Mouse (Mus musculus) embryonic facial prominence, embryonic 12.5 days (tissue): ENCODE measurements around the gene Gm45623. TPM values are rescaled to one million over a fixed set of nuclear protein-coding genes. Genes with fewer than 3 reads are reported as not detected.

Experiments used
- ATAC-seq: fragments of 200-750 bp; cut with Nextera tagmentation; 2 replicates; pipeline ENCODE4 v1.8.0; 2017; ENCODE audit not compliant: insufficient number of reproducible peaks, insufficient read depth, low FRiP score, low TSS enrichment
- H3K27ac ChIP-seq: fragments of 300-500 bp; sonication (generic); 2 replicates; pipeline ENCODE4 v1.5.1; 2016; ENCODE audit warnings: mild to moderate bottlenecking
- H3K27me3 ChIP-seq: fragments of 300-500 bp; sonication (generic); 2 replicates; pipeline ENCODE4 v1.6.1; 2016; ENCODE audit warnings: mild to moderate bottlenecking, moderate library complexity
- H3K36me3 ChIP-seq: fragments of 300-500 bp; sonication (generic); 2 replicates; pipeline ENCODE4 v1.6.1; 2016; ENCODE audit warnings: mild to moderate bottlenecking
- H3K4me1 ChIP-seq: fragments of 300-500 bp; sonication (generic); 2 replicates; pipeline ENCODE4 v1.6.1; 2016
- H3K4me2 ChIP-seq: fragments of 300-500 bp; sonication (generic); replicated peaks from 2 replicates; pipeline ENCODE4 v1.6.1; 2016; ENCODE audit warnings: mild to moderate bottlenecking, moderate library complexity
- H3K4me3 ChIP-seq: fragments of 300-500 bp; sonication (generic); 2 replicates; pipeline ENCODE4 v1.5.1; 2016; ENCODE audit warnings: mild to moderate bottlenecking
- H3K9ac ChIP-seq: fragments of 300-500 bp; sonication (generic); 2 replicates; pipeline ENCODE4 v1.6.1; 2016; ENCODE audit warnings: mild to moderate bottlenecking, moderate library complexity
- H3K9me3 ChIP-seq: fragments of 300-500 bp; sonication (generic); 2 replicates; pipeline ENCODE4 v1.6.1; 2016; ENCODE audit warnings: mild to moderate bottlenecking, moderate library complexity
- WGBS: fragments of 180-500 bp; shearing (Covaris S2); methylation state at CpG from one replicate; pipeline ENCODE4 v1.1.7; 2016; 5-methylcytosine and 5-hydroxymethylcytosine counted together
- polyA plus RNA-seq: library from polyadenylated mRNA; unstranded; fragments of >200 nt; fragmentation: Nextera tagmentation; extraction: Ambion mirVana; gene quantifications from 2 replicates; pipeline ENCODE4 v1.2.1, GENCODE M21; 2016

Gm45623 gene
- polyA plus RNA-seq, 1 experiment from 2014 or later = 0.47 TPM

DNA sequence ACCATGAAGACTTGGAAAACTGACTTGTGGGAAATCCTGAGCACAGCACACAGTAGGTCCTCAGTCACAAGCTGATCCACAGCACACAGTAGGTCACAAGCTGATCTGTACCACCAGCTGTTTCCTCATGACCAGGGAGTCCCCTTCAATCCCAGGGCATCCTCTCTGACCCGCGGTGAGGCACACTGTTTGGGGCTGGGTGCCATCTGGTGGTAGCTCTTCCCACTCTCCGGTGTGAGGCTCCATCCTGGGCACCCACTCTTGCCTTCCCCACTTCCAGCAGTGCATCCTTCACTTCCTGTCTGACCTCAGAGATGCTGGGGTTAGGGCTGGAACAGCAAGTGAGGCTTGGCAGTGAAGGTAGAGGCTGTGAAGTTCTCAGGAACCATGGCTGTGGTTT, 19.0 kb upstream of the Gm45623 start:
- 57% methylated on average over 3 of the region's 3 CpGs for WGBS
- Histone ChIP-seq H3K4me3 (no peak overlapping the region), H3K27ac (no peak overlapping the region), H3K27me3 (no peaks in the 10 kb centered on the region; the same call in 1 of the 2 replicates), H3K4me1 (peaks cover 13% of the 10 kb centered on the region; the same call in 1 of the 2 replicates), H3K36me3 (no peaks in the 10 kb centered on the region), H3K9ac (no peak overlapping the region), H3K9me3 (no peaks in the 10 kb centered on the region), H3K4me2 (no peak overlapping the region)
- no peak for ATAC-seq

DNA sequence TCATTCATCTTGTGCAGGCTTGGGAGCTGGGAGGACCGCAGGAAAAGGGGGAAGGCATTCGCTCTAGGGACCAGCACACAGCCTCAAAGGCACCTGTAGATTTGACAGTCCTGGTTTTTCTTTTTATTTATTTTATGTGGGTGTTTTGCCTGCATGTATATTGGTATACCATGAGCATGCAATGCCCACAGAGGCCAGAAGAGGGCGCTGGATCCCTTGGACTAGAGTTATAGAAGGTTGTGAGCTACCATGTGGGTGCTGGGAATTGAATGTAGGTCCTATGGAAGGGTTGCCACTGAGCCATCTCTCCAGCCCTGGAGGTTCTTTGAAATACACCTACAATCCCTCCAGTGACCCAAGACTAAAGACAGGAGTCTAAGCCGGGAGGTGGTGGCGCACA, 17.2 kb upstream of the Gm45623 start:
- no peak overlapping the region for H3K27ac ChIP-seq
- H3K9ac ChIP-seq = no peak overlapping the region
- peaks cover 19% of the 10 kb centered on the region for H3K4me1 ChIP-seq
- no peaks in the 10 kb centered on the region for H3K36me3 ChIP-seq
- H3K27me3 ChIP-seq = no peaks in the 10 kb centered on the region
- H3K4me3 ChIP-seq = no peak overlapping the region
- WGBS = 61% methylated on average over 5 of the region's 5 CpGs
- ATAC-seq = no peak
- no peak overlapping the region for H3K4me2 ChIP-seq
- no peaks in the 10 kb centered on the region for H3K9me3 ChIP-seq

DNA sequence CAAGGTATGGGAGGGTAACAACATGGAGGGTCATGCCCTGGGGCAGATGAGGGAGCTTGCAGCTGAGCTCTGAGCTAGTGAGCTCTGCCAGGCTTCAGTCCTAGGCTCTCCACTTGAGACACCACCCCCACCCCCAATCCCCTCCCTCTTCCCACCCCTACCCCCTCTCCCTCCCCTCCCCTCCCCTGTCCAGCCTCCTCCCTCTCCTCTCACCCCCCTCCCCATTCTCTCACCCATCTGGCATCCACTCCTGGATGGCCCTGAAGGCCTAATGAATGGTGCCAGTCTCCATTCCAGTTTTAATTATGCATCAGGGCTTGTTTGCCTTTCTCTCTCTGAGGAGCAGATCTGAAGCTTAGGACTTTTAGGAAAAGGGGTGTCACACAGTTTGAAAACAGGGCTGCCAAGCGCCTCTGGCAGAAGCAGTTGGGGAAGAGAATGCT, 16.5 kb upstream of the Gm45623 start:
- Histone ChIP-seq H3K9ac (no peak overlapping the region), H3K9me3 (no peaks in the 10 kb centered on the region), H3K4me2 (no peak overlapping the region), H3K27ac (no peak overlapping the region), H3K4me3 (no peak overlapping the region), H3K36me3 (no peaks in the 10 kb centered on the region), H3K4me1 (peaks cover 26% of the 10 kb centered on the region), H3K27me3 (no peaks in the 10 kb centered on the region)
- no peak for ATAC-seq
- 73% methylated on average over 1 of the region's 1 CpGs for WGBS

DNA sequence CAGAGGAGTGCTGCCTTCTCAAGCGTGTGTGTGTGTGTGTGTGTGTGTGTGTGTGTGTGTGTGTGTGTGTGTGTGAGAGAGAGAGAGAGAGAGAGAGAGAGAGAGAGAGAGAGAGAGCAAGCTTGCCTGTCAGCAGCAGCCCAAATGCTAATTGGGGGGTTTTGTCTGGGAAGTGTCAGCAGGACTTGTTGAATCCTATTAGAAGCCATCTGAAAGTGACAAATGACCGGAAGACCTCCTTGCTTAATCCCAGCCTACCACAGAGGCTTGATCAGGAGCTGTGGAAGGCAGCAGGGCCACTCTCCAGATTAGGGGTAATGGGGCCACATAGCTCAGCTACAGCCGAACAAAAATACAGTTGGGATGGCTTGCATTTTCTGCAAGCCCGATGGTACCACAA, 15.8 kb upstream of the Gm45623 start:
- H3K4me3 ChIP-seq = no peak overlapping the region
- H3K4me2 ChIP-seq = no peak overlapping the region
- H3K9ac ChIP-seq = no peak overlapping the region
- WGBS = 31% methylated on average over 4 of the region's 4 CpGs
- peaks cover 30% of the 10 kb centered on the region for H3K4me1 ChIP-seq
- H3K27me3 ChIP-seq = no peaks in the 10 kb centered on the region
- H3K36me3 ChIP-seq = no peaks in the 10 kb centered on the region
- H3K27ac ChIP-seq = no peak overlapping the region
- ATAC-seq = no peak
- H3K9me3 ChIP-seq = no peaks in the 10 kb centered on the region

DNA sequence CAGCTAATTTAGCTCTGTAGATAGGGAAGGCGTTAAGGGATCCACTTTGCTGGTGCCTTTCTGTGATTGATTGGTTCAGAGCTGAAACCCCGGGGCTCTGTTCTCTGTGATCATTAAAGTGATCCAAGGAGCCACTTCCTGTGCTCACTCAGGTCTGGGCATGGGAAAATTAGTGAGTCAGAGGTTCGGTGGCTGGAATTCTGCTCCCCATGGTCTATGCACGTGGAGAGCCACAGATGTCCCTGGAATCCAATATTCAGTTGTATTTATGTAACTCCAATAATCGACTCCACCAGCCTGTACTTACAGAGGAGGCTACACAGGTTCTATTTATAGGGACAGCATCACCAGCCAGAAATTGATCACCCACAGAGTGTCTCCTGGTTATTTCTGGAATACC, 12.6 kb upstream of the Gm45623 start:
- peaks cover 35% of the 10 kb centered on the region for H3K4me1 ChIP-seq
- no peak for ATAC-seq
- no peak overlapping the region for H3K4me2 ChIP-seq
- H3K4me3 ChIP-seq = no peak overlapping the region
- H3K9me3 ChIP-seq = no peaks in the 10 kb centered on the region
- no peaks in the 10 kb centered on the region for H3K36me3 ChIP-seq
- H3K9ac ChIP-seq = no peak overlapping the region
- 43% methylated on average over 5 of the region's 5 CpGs for WGBS
- no peaks in the 10 kb centered on the region for H3K27me3 ChIP-seq
- 0 out of 2 replicates have a peak overlapping the region, but pooled peaks have one; percentile 18 for H3K27ac ChIP-seq

DNA sequence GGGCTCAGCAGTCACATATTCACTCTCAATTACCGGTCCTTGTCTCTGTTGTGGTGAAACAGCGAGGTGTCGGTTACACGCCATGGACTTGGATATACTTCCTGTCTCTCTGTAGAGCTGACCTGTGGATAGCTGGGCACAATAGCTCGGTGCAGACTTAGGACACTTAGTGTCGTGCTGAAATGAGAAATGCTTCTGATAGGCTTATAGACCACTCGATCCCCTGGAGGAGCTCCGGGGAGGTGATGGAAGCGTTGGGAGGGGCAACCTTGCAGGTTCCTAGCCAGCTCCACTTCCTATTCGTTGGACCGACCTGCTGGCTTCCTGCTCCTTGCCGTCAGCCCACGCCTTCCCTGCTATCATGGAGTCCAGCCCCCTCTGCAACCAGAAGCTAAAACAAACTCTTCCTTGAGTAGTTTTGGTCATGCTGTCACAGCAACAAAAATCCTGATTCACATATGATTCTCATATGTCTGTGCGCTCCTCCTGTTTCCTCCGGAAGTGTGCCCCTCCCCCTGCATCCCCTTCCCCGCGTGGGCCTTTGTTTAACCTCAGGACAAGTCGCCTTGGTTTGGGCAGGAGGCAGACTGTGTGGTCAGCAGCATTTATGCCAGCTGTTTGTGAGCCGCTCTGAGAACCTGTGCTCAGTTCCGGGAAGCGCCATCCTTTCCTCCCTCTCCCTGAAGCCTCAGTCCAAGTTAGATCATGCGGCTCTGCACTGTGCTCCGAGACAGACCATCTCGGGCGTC, 11.8 kb upstream of the Gm45623 start:
- Histone ChIP-seq H3K27ac (peak overlapping the region; percentile 18; the same call in 1 of the 2 replicates), H3K4me1 (peaks cover 35% of the 10 kb centered on the region), H3K4me2 (peak overlapping the region; percentile 35), H3K36me3 (no peaks in the 10 kb centered on the region), H3K27me3 (no peaks in the 10 kb centered on the region; the same call in 1 of the 2 replicates), H3K9ac (no peak overlapping the region), H3K9me3 (no peaks in the 10 kb centered on the region), H3K4me3 (no peak overlapping the region)
- WGBS = 42% methylated on average over 25 of the region's 25 CpGs
- no peak for ATAC-seq

DNA sequence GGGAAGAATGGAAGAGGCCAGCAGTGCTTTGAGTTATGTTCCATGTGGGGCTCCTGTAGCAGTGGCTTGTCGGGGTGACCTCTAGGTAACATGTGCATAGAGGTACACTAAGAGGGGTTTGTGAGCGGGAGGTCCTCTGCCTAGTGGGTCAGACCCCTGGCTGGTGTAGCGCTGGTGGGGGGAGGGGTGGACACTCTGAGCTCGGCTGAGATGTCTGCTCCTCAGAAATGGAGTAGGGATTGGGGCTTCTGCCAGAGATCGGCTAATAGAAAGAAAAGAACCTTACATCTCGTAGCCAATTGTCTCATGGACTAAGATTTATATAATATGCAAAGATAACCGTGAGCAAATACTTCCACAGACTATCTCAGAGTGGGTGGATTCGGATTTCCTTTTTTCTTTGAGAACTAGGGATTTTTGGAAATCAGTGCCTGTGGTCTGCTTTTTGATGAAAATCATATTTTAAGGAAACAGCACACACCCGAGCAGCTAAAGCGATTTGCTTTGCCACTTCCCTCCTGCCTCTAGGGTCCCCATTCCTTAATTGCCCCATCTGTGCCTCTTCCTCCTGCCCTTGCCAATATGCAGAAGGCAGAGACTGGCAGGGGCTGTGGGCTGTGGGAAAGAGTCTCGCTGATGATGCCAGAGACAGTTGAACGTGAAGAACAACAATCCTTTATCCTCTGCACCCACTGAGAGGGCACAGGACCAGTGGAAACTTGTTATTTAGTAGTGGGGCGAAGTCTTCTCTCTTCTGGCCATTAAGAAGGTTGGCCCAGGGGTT, 9.0 kb upstream of the Gm45623 start:
- Histone ChIP-seq H3K9me3 (no peaks in the 10 kb centered on the region), H3K27ac (no peak overlapping the region), H3K4me2 (no peak overlapping the region), H3K4me3 (no peak overlapping the region), H3K9ac (no peak overlapping the region), H3K36me3 (no peaks in the 10 kb centered on the region), H3K27me3 (no peaks in the 10 kb centered on the region; the same call in 1 of the 2 replicates), H3K4me1 (peaks cover 28% of the 10 kb centered on the region)
- WGBS = 38% methylated on average over 13 of the region's 13 CpGs
- no peak for ATAC-seq

DNA sequence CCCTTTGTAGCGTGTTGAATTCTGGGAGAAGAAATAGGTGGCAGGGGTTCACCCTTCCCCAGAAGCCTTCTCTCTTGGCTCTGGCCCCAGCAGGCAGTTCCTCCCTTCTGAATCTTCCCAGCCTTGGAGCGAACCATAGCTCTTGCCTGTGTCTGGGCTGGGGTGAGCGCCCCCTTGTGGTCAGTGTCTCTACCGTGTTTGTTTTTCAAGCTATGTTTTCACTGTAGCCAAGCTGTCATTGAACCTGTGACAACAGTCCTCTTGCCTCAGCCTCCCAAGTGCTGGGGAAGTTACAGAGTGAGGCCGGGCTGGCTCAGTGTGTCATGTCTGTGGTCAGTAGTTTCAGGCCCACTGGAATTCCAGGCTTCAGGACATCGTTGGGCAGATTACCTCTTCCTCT, 4.9 kb upstream of the Gm45623 start:
- no peaks in the 10 kb centered on the region for H3K36me3 ChIP-seq
- peaks cover 21% of the 10 kb centered on the region for H3K4me1 ChIP-seq
- H3K9me3 ChIP-seq = no peaks in the 10 kb centered on the region
- H3K27ac ChIP-seq = no peak overlapping the region
- ATAC-seq = no peak
- H3K27me3 ChIP-seq = peaks cover 24% of the 10 kb centered on the region
- WGBS = 30% methylated on average over 6 of the region's 6 CpGs
- no peak overlapping the region for H3K9ac ChIP-seq
- H3K4me2 ChIP-seq = no peak overlapping the region
- no peak overlapping the region for H3K4me3 ChIP-seq

DNA sequence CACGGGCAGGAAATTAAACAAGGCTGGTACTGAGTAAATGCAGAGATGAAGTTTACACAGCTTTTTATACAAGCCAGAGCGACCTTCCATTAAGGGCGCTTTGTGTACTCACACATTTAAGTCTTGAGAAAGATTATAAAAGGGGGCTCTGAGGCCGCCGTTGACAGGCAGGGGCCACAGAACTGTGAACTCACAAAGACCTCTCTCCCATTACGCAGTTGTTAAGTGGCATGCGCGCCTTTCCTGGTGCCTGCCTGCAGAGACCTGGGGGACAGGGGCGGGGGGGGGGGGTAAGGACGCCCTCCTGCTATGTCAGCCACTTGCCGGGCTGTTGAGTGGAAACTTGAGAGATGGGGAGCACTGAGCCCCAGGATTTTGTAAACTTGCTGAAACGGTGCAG, 3.6 kb upstream of the Gm45623 start:
- no peak for ATAC-seq
- H3K27ac ChIP-seq = no peak overlapping the region
- WGBS = 53% methylated on average over 12 of the region's 12 CpGs

DNA sequence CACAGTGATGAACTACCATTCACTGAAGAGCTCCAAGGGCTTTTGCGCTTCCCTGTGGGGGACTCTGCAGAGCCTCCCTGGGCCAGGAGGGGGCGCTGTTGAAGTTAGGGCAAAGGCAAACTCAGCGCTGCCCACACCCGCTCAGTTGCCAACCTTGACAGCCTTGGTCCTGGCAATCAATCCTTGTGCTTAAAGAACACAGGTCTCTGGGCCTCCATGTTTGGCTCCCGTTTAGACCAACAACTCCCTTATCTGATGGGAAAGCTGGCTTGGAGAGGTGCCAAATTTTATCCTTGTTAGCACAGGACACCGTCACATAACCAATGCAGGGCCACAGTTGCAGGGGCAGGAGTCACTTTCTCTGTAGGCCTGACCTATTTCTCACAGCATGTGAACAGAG, 2.2 kb upstream of the Gm45623 start:
- Histone ChIP-seq H3K9me3 (no peaks in the 10 kb centered on the region), H3K9ac (no peak overlapping the region), H3K27me3 (peaks cover 50% of the 10 kb centered on the region), H3K4me3 (no peak overlapping the region), H3K4me1 (peaks cover 30% of the 10 kb centered on the region), H3K27ac (no peak overlapping the region), H3K36me3 (no peaks in the 10 kb centered on the region), H3K4me2 (no peak overlapping the region)
- 59% methylated on average over 6 of the region's 6 CpGs for WGBS
- no peak for ATAC-seq

More for the DNA sequence above, 3.6 kb upstream of the Gm45623 start:
- peaks cover 37% of the 10 kb centered on the region for H3K27me3 ChIP-seq
- no peak overlapping the region for H3K4me3 ChIP-seq
- 0 out of 2 replicates have a peak overlapping the region, but pooled peaks have one; percentile 7 for H3K4me2 ChIP-seq
- peaks cover 24% of the 10 kb centered on the region for H3K4me1 ChIP-seq
- H3K36me3 ChIP-seq = no peaks in the 10 kb centered on the region
- H3K9me3 ChIP-seq = no peaks in the 10 kb centered on the region
- no peak overlapping the region for H3K9ac ChIP-seq

DNA sequence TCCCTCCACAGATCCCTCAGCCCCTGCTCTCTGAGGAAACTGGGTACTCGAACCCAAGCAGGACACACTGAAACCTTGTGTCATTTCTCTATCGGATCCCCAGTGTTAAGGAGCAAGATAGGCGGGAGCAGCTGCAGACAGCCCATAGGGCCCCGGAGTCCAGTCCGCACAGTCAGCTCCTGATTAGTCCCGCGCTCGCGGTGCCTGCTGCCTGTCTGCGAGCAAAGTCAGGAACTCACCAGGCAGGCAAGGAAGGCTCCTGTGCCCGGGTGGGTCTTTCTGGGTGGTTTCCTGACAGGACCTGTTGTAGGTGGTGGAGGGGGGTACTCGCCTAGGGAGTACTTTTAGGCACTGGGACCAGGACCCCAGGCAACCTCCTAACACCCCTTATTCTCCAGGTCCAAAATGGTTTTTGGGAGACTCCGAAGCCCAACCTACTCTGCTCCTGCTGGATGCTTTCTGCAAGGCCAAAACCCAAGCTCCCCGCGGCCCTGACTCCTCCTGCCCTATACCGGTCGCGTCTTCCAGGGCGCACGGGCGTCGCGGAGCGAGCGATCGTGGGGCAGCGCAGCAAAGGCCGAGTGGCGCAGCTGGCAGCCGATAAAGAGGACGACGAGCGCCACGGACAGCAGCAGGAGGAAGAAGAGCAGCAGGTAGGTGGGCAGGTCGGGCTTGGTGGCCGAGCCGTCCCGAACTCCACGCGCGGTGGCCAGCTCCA, 994 bp downstream of the Gm45623 start:
- H3K27ac ChIP-seq = no peak overlapping the region
- peak overlapping the region; percentile 49 for H3K4me3 ChIP-seq
- H3K4me1 ChIP-seq = peaks cover 30% of the 10 kb centered on the region
- 2% methylated on average over 41 of the region's 41 CpGs for WGBS
- peaks cover 57% of the 10 kb centered on the region for H3K27me3 ChIP-seq
- H3K9ac ChIP-seq = peak overlapping the region; percentile 53
- H3K36me3 ChIP-seq = no peaks in the 10 kb centered on the region
- peak overlapping the region; percentile 97 for H3K4me2 ChIP-seq
- no peaks in the 10 kb centered on the region for H3K9me3 ChIP-seq
- no peak; the same call in 1 of the 2 replicates for ATAC-seq
